Mouse (Mus musculus) adrenal gland, postnatal 36 days (tissue): Measurements from ENCODE around the gene Hsdl1. TPM values are rescaled to one million over a fixed set of nuclear protein-coding genes. Genes with fewer than 3 reads are reported as not detected.

ENCODE experiments used
- DNase-seq, 2 experiments: peaks; one replicate each; pipeline ENCODE4 v3.0.0; 2021; ENCODE audit warnings: mixed read lengths in 1 of 2
- total RNA-seq, 2 experiments: library from RNA; stranded (reverse); gene quantifications; 2 replicates each; pipeline ENCODE4 v1.2.3; 2021

Hsdl1 gene
- total RNA-seq, 2 experiments from 2014 or later, result 22.7 to 52.4 TPM

DNA sequence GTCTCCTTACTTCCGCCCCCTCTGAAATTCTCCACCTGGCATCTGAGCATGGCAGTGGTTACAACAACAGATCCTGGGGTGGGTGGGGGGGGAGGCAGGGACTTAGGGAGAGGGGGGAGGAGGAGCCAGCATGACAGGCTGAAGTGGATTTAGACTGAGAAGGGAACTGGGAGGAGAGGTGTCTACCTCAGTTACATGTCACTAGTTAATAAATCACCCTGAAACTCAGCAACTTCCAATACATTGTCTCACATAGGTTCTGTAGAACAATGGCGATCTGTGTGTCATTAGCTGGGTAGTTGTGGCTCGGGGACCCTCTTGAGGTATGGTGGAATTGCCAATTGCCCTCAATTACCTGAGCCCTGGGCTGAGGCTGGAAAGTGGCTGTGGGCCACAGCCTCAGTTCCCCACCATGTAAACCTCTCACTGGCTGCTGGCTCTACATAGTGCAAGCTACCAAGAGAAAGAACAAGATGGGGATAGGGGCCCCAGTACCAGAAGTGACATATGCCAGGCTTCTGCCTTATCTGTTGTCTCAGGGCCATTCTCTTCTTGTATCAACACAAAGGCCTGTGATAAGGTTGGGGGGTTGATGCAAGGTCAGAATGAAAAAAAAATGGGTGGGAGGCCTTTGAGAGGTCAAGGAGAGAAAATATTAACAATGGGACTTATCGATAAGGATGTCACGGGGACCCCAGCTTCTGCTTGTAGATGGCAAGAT is 5.6 kb upstream of the Hsdl1 start:
- no peak for DNase-seq

DNA sequence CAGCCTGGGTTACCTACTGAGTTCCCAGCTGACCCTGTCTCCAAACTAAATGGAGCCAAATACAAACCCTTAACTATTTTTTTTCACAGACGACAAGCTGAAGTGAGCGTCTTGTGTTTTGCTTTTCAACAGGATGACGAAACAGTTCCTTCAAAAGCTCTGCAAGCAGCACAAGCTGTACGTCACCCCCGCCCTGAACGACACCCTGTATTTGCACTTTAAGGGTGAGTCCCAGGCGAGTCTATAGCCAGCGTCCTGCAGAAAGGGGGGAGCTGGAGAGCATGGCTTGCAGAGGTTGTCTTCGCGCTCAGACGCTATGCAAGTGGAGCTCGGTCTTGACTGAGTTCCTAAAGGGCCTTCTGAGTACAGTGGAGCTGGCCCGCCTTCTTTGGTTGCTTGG is 4.1 kb upstream of the Hsdl1 start:
- DNase-seq, result no peak

DNA sequence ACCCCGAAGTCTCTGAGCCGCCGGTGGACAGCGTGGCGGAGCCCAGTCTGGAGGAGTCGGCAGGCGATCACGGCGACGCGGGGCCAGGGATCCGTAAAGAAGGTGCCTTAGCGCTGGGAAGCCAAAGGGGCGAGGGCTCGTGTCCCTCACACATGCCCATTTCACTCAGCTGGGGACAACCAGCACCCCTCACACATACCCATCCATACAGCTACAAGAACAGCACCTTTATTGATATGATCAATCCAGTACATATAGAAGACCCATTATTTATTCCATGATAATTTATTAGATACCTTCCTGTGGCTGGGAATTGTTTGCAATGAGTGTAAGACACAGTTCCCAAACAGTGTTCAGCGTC is 363 bp upstream of the Hsdl1 start:
- no peak for DNase-seq

DNA sequence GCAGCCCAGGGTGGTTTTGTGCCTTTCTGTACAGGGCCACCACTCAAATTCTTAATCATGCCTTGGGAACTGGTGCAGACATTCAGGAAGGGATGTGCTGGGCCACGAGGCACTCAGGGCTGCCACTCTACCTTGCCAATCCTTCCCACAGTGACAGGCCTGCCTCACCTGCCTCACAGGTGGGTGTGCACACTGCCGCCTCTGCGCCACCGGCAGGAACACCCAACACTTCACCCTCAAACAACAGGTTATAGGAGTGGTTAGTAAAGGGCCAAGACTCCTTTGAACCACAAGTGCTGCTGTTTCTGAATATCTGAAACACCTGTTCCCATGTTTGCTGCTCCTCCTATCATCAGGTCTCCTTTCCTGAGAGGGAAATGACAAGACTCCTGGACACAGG is 2.6 kb downstream of the Hsdl1 start:
- DNase-seq, result no peak

DNA sequence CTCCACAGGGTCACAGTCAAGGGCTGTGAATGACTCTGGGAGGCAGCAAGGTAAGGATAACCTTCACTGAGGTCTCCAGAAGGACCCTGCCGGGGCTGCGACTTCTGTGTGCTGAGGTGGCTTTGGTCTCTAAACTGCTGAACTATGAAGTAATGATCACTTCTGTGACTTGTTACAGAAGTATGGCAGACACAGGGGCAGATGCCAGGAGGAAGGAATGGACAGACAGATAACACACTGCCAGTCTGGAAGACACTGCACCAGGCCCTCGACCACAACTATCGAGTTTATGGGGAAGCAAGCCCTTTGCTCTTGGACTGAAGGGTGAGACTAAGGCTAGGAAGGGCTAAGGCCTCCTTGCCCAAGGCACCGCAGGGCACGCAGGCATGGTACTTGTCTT is 3.8 kb downstream of the Hsdl1 start:
- DNase-seq, result no peak

DNA sequence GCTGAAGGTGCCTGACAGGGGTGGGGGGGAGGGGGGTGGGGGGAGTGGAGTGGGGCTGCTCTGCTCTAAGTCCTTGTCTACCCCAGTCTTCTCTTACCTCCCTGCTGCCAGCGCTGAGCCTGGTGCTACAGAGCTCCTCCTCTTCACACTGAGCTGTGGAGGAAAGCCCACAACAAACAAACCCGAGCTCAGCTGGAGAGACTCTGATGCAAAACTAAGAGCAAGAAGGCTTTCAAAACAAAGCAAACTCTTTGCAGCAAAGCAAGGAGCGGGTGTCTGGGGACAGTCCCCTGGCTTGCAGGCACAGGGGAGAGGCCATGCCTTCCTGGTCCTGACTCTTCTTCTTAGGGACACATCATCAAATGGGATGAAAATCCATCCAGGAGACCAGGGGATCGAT is 5.1 kb downstream of the Hsdl1 start:
- no peak for DNase-seq

DNA sequence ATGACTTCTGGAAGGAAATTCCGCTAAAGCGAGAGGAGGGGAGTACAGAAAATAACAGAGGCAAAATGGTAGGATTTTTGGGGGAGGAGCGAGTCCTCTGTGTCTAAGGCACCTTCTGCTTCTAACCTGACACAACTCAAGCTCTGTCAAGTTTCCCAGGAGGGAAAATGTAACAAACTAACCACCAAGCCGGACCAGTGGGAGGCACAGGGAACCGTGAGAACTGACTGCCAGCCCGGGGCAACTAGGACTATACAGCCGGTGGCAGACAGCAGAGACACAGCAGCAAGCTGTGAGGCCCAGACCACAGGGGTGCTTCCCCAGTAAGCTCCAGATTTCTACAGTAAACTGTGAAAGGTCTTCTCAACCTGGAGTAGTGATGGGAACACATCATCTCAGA is 6.0 kb downstream of the Hsdl1 start:
- no peak for DNase-seq

DNA sequence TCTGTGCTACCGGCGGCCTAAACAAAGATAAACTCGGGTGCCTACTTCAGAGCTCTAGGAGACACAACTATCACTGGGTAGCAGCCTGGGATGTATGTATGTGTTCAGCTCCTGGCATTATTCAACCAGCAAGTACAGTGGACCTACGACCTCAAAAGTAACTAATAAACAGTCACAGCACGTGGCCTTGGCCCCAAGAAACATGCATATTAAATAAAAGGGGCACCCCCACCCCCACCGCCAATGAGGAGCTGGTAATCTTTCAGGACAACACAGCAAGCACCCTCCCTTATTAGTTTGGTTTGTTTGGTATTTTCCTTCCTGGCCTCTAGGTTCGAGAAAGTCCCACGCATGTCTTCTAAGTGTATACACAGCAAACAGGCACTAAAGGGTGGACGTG is 6.7 kb downstream of the Hsdl1 start:
- DNase-seq, result no peak

DNA sequence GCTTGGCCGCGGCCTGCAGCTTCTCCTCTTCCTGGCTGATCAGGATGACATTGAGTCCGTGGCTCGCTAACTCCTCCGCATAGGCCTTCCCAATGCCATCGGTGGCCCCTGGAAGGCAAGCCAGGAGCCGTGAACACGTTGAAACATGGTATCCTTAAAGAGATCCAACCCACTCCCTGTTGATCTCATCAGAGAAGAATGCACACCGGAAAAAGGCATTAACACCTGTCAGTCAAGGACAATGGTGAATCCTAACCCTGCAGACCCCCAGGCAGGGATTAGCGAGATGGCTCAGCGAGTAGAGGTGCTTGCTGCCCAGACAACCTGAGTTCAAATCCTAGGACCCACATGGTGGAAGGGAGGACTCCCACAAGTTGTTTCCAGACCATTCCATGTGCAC is 8.6 kb downstream of the Hsdl1 start:
- no peak for DNase-seq

DNA sequence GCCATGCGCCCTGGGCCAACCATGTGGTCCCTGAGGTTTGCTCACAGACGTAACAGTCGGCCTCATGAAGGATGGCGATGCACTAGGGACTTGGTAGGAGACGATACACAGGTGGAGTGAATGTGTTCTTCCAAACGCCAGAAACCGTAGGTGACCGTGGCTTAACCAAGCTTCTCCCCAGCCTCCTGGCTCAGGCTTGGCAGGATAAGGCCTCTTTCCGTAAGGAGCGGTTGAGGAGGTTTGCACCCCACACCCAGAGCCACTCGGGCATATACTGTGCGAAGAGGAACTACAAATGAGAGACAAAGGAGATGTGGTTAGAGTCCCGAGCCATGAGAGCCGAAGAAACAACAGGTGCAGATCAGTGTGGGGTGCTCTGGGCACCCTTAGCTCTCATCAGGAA is 11.1 kb downstream of the Hsdl1 start:
- no peak for DNase-seq

DNA sequence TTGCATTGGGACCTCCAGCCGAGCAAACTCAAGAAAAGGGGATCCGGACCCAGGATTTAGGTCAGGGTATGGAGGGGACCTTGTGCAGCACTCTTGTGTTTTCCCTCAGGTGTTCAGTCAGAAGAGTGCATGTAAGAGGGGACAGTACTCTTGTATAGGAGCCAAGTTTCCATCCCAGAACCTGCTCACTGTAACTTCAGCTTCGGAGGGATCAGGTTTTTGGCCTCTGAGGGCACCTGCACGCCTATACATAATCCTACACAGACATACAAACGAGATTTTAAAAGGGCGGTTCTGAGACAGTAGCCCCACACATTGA is 15.6 kb downstream of the Hsdl1 start:
- no peak for DNase-seq

DNA sequence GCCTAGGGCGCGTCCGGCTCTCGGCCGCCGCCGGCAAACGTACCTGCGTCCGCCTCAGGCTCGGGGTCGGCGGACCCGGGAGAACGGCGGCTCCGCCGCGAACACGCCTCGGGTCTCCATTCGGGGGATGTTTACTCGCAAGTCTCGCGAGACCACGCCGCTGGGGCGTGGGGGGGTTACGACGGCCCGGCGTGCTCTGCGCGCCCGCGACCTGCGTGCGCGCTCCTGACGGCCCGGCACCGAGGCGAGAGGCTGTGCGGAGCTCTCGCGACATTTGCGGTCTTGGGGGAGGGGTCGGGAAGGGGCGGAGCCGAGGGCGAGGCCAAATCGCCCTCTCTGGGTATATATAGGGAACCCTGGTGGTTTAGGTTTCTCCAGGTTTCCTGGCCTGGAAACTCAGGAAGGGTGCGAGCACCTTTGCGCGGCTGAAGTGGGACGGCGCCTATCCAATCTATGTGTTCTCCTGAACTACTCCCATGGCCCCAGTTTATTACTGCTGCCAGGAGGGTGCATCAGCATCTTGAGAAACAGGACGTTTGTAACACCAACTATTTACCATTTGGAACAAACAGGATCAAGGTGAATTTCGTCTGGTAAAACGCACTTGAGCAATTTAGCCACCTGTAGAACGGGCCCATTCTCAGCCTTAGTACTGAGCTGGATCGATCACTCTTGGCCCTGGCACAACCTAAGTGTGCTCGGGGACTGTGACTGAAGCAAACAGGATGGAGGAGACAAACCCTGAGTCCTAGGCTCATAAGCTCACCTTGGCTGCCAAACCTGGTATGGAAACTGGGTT is 16.2 kb downstream of the Hsdl1 start, which contains the start of gene Mbtps1:
Mbtps1 (minus strand) TSS at position 133 of the 799 bp plus-strand sequence.
- peak; percentile 98 for DNase-seq

DNA sequence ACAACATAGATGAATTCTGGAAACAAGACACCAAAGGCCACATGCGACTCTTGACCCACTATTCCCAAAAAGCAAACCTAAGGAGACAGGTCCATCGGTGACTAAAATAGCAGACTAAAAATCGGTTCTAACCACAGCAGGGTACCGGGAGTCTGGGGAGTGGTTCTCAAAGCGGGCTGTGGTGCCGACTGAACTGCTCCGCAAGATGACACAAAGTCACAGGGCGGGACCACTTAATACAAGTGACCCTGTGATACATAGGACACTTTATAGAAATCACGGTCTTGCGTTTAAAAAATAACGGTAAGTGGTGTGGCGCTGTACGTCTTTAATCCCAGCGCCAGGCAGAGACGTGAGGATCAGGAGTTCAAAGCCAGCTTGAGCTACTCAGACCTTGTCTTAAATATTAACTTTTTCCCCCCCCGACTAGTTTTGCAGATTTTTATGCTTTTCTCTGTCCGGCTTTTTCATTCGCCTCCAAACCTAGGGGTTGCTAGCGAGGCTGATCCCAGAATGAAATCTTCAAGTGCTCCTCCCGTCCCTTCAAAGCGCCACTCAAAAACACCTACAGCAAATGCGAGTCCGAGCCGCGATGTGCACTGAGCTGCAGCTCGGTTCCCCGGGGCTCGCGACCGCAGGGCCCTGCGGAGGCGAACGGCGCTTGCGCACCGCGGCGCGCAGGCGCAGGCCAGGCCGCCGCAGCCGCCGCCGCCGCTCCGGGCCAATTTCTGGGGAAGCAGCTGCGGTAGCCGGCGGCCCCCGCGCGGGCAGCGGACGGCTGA is 17.0 kb downstream of the Hsdl1 start:
- peak; percentile 85 to 87 for DNase-seq

DNA sequence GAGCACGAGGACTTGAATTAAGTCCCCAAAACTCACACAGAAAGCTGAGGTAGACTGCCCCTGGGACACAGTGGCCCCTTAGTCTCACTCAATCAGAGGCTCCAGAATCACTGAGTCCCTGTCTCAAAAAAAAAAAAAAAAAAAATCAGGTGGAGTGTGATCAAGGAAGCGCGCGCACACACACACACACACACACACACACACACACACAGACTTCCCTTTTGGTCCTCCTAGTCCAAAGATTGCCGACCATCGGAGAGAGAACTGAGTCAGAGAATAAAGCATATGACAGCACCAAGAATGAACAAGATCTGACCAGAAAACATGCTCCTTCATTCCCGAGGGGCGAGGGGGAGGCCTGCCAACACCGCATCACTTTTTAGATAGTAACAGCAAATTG is 17.9 kb downstream of the Hsdl1 start:
- DNase-seq, result no peak

DNA sequence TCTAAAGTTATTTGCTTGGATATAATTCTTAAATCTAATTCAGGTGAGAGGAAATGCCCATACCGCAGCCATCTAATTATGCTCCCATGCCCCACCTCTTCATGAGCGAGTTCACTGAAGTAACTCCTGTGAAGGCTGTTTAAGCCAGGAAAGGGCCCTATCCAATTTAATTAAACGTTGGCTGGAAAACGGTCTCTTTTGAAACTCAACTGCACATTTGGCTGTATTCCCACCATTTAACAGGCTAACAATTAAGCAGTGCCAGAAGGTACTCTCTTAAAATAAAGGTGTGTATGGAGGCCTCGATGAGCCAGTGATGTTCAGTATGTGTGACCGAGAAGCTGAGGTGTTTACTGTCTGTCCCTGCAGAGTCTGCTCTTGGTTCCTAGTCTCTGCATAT is 19.1 kb downstream of the Hsdl1 start:
- no peak for DNase-seq

DNA sequence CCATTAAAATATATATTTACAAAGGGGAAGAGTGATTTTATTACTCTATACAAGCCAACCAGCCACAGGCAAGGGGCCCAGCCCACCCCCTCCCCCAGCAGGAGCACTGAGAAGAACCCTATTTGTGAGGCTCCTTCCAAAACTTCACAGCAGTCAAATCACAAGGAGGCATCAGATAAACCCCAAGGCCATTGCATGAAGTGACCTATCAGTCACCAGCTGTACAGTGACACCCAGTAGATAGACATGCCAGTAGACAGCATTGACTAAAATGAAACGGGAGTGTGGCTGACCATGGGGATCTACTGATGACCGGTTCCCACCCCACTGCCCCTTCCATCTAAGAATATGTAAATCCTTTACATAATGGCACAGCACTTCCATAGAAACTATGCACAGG is 22.0 kb downstream of the Hsdl1 start:
- no peak for DNase-seq

DNA sequence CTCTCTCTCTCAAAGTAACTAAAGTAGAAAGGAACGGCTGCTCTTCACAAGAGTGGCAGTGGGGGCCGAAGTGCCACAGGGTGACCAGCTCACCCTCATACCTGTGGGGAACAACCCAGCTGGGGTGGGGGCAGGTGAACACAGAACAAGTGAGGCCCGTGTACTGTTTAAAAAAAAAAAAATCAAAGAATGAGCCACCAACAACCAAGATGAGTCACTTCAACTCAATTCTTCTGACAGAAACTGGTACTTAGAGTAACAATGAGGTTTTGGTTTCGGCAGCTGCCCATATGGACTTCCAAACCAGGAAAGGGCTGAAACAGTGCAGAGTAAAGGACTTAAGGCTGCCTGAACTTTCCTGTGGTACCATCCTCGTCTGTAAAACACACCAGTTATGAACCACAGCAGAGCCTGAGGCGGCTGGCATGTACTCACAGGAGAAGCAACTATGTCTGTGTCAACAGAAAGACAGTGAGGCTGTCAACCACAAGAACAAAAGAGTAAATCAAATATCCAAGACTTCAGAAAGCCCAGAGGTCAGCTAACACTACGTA is 26.3 kb downstream of the Hsdl1 start:
- DNase-seq, result no peak

DNA sequence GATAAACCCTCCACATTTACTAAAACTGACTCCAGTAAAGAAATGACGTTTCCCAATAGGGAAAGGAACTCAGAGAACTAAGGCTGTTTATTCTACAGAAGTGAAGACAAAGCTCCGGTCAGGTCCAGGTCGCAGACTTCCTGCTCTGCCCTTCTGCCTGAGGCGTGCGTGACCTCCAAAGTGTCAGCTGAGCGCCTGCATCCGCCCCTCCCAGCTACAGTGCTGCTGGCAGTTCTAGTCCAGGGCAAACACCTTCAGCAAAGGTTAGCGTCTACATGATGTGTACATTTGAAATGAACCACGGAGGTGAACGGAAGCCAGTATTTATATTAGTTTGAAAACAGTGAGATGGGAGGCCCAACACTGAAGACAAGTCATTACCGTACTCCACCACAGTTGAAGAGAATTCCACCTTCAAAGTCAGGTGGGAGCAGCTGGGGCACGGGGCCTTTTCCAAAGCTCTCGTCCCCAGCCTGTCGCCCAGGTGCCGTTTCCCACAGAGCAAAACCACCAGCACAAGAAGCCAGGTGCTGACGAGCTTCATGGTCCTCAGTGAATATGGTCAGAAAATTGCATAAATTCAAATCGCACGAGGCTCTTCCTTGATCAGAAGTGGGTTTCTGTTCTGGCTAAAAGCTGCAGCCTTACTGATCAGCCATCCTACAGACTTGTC is 27.8 kb downstream of the Hsdl1 start:
- DNase-seq, result peak in 1 of 2 experiments; percentile 32

DNA sequence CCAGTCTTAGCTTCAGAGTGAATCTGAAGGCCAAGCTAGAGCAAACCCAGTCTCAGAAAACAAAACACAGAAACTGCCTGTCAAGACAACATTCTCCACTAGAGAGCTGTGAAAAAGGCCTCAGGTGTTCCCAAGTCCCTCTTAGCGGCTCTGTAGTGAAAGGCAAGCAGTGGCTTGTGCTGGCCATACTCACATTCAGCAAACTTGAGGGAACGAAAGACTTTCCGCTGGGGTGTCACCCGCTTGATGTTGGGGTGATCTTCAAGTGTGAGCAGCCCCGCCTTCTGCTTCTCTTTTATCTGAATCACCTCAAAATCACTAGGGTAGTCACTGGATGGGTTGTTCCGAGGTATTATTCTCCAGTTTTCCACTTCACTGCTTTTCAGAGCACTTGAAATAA is 29.2 kb downstream of the Hsdl1 start:
- DNase-seq, result no peak

DNA sequence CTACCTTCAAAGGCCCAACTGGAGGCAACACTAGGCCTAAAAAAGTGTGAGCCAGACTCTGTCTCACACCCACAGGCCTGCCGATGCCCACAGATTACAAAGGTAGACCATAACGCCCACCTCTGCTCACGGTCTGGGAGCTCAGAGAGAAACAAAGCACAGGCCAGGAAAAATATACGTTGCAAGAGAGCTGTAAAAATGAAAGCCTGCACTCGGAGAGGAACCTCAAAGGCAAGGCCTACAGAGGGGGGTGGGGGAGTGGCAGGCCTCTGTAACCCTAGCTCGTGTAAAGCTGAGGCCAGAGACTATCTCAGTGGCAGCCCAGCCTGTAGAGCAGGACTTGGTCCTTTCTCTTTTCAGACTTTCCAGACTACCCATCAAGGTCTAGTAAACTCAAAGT is 29.8 kb downstream of the Hsdl1 start:
- no peak for DNase-seq

DNA sequence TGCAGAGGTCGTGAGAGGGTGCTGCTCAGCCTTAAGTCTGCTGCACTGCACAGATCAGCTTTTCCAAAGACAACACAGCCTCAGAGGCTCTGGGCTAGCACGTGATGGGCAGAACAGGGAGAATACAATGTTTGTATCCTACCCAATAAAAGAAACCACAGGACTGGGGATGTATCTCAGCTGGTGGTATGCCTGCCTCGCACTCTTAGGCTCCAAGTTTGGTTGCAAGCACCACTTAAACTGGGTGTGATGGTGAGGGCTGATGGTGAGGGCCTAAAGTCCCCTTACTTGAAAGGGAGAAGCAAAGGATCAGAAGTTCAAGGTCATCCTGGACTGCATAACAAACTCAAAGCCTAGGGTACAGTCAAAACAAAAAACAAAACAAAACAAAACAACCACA is 30.4 kb downstream of the Hsdl1 start:
- no peak for DNase-seq

DNA sequence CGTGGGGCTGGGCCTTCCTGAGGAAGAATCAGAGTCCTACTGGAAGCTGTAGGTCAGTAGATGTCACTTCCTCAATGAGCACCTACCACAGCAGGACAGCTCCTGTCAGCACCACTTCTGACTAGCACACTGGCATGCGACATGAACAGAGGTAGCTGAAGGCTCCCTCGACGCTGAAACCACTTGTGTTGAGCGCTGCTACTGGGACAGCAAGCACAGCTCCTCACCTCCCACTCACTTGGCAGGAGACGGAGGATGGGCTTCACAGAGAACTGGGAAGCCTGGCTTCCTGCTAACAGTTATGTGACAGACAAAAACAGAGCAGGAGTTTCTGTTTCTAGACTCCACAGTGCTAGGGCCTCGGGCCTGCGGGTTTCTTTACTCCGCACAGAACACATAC is 43.0 kb downstream of the Hsdl1 start:
- no peak for DNase-seq
